Mouse (Mus musculus) left cerebral cortex, postnatal 10 days (tissue): ENCODE measurements around the gene Cox15. TPM values are rescaled to one million over a fixed set of nuclear protein-coding genes. Genes with fewer than 3 reads are reported as not detected.
A peak's percentile ranks its signal among the peaks of the same experiment; 100 is the strongest.

ENCODE experiments used
- DNase-seq, 2 experiments: peaks; one replicate each; pipeline ENCODE4 v3.0.0; 2021 to 2022; ENCODE audit warnings: low spot score in 2 of 2, mixed read lengths in 1 of 2; ENCODE audit errors: extremely low spot score in 1 of 2
- intact Hi-C: fragments of 180-260 bp; cut with DNase I; formaldehyde crosslinking; loops from one replicate; pipeline ENCODE4 v1.15.1; 2025
- total RNA-seq, 2 experiments: library from RNA; stranded (reverse); gene quantifications; 2 replicates each; pipeline ENCODE4 v1.2.3; 2021

Cox15 gene
- total RNA-seq, 2 experiments from 2014 or later: 17.6 to 22.1 TPM

DNA sequence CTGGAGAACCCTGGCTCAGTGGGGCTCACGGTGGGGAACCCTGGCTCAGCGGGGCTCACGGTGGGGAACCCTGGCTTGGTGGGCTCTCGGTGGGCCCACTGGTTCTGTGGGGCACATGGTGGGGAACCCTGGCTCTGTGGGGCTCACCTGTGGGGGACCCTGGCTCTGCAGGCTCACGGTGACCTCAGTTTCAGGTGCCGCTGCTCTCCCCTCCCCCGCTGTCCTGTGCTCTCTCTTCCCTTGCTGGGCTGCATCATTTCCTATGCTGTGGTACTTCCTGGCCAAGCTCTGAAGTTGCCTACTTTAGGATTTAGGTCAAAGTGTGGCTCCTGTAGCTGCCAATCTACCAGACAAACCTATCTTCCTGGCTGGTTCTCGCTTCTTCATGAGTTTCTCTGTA lies 29.9 kb downstream of the Cox15 start:
- DNase-seq: no peak
- intact Hi-C loops: no loop called here

DNA sequence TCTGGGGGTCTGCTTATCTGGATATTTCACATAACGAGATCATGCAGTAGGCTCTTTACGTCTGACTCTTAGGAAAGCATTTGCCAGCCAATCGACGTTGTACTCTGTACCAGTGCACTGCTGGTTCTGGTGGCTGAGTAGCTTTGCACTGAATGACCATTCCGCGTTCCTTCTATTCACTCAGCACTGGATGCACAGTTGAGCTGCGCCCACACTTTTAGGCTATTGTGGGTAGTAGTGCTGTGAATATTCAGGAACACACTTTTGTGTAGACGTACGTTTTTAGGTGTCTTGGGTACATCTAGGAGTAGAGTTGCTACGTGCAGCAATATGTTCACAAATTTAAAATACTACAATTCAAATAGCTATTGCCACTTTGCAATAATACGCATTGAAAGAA lies 32.7 kb downstream of the Cox15 start:
- intact Hi-C loops: no loop called here
- DNase-seq: no peak

DNA sequence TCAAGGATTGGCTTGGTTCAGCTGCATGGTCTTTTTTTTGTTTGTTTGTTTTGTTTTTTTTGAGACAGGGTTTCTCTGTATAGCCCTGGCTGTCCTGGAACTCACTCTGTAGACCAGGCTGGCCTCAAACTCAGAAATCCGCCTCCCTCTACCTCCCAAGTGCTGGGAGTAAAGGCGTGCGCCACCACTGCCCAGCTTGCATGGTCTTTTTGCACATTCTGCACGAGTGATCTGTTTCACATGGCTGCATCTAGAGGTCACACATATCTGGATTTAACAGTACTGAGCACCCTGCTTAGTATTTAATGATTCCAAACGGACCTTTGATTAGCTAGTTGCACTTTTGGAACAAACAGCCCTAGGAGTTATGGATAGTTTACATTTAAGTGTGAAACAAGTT lies 40.8 kb downstream of the Cox15 start:
- intact Hi-C loops: no loop called here
- DNase-seq: no peak

DNA sequence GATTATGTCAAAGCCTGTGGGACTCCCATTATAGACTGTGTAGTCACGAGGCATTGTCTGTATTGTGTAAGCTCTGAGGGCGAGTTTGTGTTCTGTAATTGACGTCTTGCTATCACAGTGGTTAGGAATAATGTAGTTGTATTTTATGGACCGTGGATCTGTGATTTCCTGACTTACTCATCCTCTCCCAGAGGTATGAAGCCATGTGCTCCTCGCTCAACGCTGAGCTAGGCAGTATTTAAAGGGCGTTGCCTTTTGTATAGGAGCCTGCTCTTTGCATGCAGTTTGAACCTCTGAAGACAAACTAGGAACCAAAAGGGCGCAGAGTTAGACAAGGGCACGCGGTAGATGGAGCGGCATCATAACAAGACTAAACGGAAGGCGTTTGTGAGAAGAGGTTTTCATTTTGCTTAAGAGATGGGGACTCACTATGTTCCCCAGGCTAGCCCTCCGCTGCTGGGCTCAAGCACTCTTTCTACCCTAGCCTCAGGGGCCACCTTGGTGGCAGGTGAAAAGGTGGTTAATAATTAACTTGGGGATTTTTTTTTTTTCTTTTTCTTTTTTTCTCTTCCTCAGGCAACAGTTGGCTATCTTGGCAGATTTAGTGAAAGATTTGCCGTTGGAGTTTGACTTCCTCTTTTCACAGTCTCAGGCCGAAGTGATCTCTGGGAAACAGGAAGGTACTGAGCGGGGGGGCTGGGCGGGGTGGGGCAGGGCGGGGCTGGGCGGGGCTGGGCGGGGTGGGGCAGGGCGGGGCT lies 41.5 kb downstream of the Cox15 start:
- no peak for DNase-seq
- intact Hi-C loops: no loop called here

DNA sequence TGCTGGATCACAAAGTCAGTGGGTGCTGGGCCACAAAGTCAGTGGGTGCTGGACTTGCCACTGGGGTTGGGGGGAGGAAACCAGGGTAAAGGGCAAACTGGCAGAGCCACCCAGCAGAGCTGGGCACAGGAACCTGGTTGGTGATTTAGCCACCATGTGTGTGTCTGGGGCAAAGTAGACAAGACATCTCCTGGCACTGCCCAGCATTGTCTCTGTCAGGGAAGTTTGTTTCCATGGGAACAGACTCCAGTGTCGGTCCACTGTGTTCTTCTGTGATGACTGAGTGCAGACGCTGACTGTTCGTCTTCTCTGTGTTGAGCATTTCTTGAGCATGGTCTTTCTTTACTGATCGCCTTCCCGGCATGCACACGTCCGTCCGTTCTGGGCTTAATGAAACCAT lies 43.5 kb downstream of the Cox15 start:
- no peak for DNase-seq

DNA sequence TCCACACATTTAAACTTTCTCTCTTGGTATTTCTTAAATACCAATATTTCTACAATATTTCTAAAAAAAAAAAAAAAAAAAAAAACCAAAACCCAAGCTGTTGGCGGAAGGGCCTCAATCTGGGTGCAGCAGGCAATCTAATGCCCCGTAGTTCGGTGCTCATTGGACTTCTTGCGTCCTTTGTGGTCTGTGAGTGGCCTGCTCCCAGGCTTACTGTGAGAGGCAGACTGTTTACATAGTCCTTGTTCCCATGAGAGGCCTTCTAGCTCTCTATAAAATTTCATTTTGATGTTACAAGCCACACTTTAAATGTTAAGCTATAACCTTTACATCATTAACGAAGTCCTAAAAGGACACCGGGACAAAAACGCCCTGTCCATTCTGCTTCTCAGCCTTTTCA lies 44.6 kb downstream of the Cox15 start:
- intact Hi-C loops: no loop called here
- no peak for DNase-seq

More for the DNA sequence above, 43.5 kb downstream of the Cox15 start:
- intact Hi-C loops: no loop called here

DNA sequence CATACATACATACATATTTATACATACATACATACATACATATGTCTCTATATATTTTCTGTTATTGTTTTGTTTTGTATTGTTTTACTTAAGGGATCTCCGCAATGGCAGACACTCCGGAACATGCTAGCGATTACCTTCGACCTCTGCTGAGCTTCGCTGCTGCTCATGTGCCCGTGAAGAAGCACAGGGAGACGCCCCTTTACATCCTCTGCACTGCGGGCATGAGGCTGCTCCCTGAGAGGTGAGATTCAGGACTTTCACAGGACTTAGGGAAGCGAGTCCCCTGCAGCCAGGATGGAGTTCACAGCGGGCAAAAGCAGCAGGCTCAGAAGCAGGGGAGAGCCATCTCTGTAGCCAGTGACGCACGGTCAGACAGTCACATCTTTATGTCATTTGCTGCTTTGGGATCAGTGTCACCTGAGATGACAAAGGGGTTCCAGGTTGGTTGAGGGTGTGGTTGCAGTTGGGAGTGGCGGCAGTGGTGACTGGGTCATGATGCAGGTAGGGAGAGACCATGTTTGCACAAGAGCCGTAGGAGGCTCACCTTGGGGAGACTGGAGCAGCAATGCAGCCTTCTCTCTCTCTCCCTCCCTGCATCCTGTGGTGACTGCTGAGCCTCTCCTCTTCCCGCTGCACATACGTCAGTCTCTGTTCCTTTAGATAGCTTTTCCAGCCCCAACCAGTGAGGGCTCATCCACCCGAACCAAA lies 47.9 kb downstream of the Cox15 start:
- intact Hi-C loops: no loop called here
- no peak for DNase-seq

DNA sequence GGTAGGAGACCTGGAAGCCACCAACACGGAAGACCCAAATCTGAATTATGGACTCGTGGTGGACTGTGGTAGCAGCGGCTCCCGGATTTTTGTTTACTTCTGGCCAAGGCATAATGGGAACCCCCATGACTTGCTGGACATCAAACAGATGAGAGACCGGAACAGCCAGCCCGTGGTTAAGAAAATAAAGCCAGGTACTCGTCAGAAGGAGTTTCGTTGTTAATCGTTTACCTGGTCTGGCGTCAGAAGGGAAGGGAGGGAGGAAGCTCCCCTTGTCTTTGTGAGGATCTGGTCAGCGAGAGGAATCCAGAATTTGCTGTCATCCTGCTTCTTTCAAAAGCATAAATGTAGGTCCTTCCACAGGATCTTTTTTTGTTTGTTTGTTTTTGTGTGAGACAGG lies 48.6 kb downstream of the Cox15 start:
- DNase-seq: no peak
- intact Hi-C loops: no loop called here

DNA sequence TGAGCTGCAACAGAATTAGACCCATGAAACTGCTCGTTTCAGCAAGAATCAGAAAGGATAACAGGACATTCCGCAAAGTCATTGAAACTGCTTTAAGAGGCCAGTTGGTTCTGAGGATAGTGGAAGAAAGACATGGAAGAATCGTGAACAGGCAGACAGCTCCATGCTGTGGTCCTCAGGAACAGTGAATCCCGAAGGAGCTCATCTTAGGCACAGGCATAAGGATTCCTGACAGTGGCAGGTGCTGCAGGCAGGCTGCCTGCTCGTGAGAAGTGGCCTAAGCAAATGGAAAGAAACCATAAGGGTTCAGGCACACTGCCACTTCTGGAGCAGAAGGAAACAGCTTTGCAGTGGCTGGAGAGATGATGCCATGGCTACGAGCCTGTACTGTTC lies 53.0 kb downstream of the Cox15 start:
- intact Hi-C loops: no loop called here
- no peak for DNase-seq

DNA sequence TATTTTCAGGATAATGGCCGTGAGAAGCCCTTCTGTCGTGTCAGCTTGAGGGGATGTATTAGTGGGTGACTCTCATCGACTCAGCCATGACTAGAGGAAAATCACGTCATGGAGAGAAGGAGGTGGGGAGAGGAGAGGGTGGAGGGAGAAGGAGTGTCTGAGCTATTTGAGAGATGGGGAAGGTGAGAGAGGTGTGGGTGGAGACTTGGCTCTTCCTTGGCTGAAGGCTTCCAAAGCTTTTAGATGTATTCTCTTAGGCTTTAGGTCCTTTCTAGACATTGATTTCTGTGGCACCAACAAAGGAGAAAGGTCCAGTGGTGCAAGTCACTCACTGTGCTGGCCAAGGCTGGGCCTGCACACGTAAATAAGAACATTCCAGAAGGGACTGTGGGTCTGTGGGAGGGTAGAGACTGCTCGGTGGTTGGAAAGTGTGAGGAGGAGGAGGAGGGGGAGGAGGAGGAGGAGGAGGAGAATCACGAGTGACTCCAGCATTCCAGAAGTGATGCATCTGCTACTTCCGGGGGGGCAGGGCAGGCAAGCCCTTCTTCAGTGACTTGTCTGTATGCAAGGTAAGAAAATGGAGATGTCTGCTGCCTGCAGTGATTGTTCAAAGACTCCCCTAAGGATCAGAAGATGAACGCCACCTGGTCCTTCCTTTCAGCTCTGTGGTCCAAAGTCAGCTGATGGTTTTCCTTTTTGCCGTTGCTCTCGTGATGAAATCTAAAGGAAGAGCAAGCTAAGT lies 53.6 kb downstream of the Cox15 start:
- intact Hi-C loops: no loop called here
- no peak for DNase-seq

DNA sequence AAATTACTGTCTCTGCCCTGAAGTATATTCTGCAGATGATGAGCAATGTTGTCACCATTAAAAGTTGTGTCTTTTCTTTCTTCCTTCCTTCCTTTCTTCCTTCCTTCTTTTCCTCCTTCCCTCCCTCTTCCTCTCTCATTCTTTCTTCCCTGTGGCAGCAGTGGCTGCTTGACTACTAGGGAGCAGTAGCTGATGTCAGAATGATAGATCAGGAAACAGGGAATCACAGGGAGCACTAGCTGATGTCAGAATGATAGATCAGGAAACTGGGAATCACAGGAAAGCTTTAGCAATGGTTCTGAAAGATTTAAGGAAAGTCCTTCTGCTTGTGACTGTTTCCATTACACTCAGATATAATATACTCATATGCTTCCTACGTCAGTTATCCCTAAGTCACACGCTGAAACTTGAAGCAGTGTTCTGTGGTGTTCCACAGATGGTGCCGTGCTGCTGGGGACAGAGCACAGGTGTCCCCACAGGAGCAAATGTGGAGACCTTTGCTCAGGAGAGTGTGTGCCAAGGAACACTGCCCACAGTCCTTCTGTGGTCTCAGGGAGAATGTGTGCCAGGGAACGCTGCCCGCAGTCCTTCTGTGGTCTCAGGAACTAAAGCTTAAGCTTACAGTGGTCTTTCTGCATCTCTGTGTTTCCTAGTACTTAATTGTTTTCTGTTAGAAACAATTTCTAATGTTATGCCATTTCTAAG lies 55.0 kb downstream of the Cox15 start:
- intact Hi-C loops: no loop called here
- DNase-seq: no peak

DNA sequence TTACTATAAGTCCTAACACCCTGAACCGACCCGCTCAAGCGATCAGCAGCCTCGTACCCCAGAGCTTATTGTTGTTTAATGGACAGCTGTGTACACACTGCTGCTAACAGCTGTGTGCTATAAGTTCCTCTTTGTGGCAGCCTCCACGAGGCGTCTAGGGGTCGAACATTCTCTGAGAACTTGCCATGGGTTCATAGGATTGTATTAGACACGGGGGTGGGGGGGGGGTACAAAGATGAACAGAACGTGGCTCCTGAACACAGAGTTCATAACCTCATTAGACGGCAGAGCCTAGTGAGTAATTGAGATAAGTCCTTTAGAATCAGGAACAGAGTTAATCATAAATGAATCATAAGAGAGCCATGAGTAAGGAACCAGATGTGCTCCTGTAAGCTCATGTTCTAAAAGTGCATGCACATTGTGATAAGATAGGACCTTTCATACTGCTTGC lies 57.3 kb downstream of the Cox15 start:
- DNase-seq: no peak
- intact Hi-C loops: no loop called here

DNA sequence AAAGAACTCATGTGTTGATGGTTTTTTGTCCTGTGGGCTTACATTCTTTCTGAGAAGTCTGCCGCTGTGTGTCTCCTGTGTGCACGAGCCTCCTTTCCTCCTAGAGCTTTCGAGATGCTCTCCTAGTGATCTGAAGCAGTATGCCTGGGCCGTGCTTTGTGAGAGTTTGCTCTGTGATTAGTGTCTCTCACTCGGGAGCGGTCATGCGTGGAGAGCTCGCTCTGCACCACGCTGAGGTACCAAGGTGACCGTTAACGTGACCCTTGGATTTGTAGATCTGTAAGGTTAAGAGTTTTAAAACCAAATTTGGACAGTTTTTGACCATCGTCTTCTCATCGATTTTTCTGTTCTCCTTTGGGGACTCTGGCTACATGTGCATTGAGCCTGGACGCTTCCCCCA lies 60.0 kb downstream of the Cox15 start:
- intact Hi-C loops: no loop called here
- DNase-seq: no peak

DNA sequence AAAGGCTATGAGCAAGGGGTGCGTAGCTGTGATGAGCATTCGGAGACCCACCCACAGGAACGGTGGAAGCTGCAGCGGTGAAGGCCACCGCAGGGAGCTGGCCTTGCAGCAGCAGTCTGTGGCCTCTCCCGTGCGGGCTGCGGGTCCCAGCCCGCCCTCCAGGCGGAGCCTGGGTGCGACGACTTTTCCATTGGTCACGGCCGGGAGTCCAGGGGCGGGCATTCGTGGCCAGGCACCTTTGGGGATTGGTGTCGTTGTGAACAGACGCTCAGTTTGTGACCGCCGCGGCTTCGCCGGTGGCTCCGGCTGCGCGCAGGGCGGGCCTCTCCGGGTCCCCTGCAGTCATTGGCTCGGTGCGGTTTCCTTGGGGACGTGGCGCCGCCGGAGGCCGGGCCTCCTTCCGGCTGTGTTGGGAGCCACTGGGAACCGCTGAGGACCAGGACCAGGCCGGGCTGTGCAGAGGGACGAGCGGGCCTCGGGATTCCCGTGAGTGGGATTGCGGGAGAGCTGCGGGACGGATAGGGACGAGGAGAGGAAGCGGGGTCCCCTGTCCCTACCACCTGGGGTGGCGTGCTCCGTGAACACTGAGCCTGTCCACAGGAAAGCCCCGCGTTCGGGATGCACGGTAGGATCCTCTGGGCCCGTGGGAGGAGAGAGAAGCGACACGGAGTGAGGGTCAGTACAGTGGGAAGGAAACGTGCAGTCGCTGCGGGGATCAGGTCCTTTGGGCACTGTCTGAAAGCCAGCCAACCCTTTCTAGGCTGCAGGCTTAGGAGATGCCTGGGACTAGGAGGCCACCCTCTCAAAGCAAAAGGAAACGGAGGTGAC lies 63.2 kb downstream of the Cox15 start, which contains the start of gene Entpd7:
Entpd7 (plus strand) TSS at position 254 of the 828 bp plus-strand sequence.
- intact Hi-C loops: no loop called here

More for the DNA sequence above, 63.2 kb downstream of the Cox15 start, which contains the start of gene Entpd7:
- peak; percentile 96 to 98 for DNase-seq

Other genes starting within 250 kb of the Cox15 start
- 100 to 1,000 TPM; 213 to 228 TPM for gene Got1, start 228.4 kb downstream of the Cox15 start, total RNA-seq
- gene Nkx2-3, start 140.7 kb downstream of the Cox15 start, total RNA-seq: not detected
- gene Slc25a28, start 78.1 kb downstream of the Cox15 start, total RNA-seq: 10 to 100 TPM; 34.7 to 38.3 TPM
- gene Entpd7, start 63.3 kb downstream of the Cox15 start, total RNA-seq: 10 to 100 TPM; 24.6 to 25.7 TPM
- 1 to 10 TPM; 3.1 to 3.7 TPM for gene Cutc, start within 50 bp of the Cox15 start, total RNA-seq
- gene Abcc2, start 29.2 kb upstream of the Cox15 start, total RNA-seq: under 1 TPM; 0.16 to 0.32 TPM
- gene Dnmbp, start 187.2 kb upstream of the Cox15 start, total RNA-seq: 10 to 100 TPM in 1 of 2 experiments, 1 to 10 TPM in 1; 9.5 to 10.7 TPM
- under 1 TPM; 0.21 to 0.24 TPM for gene Cpn1, start 233.6 kb upstream of the Cox15 start, total RNA-seq